Mouse (Mus musculus): ENCODE measurements at regions not wholly inside any gene's neighbourhood (a gene's known extent, or its start where the extent isn't known, plus 50 kb on each side); places are given as distances from the start of the nearest gene placed in this dataset.

DNA sequence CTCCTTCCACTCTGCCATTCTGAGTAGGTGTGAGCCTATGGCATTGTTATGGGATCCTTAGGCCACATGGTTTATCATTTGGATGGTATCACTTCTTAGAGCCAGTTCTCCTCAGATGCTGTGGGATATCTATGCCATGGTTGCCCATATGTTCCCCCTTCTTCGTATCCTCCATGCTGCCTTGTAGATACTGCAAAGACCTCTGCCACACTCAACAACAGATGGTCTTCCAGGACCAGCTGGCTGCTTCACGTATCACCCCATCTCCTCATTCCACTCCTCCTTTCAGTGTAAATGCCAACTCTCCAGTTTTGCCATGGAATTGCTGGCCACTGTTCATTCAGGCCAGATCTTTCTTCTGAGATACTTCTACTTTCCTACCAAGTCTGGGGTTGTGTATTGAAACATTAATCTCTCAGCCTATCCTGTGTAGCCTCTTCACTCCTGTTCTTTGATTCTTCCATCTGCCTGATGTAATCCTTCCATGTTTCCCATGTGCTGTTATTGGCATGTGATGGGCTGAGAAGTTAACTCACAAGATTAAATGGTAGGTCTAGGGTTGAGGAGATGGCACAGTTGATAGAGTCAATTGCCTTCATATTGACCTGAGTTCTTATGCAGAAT lies 368.7 kb upstream of the Klhl29 start:
- TF ChIP-seq CTCF (IDR thresholded peaks at IDR 0.05; ENCODE audit: borderline replicate concordance, insufficient read depth, low read depth, low read length) (no peak), POLR2A (IDR thresholded peaks at IDR 0.05; ENCODE audit: borderline replicate concordance, insufficient read depth, low read length) (no peak)

Measured in cerebellum, adult 2 months (tissue).